Mouse (Mus musculus) MEL (cell line): ENCODE measurements around the gene Vmn1r67.

Experiments used
- CHD1 ChIP-seq: IDR thresholded peaks from 2 replicates; pipeline ENCODE4 v1.6.1; 2012; ENCODE audit warnings: low read depth, mild to moderate bottlenecking, inconsistent platforms, low read length, improper control_type of control experiment
- CTCF ChIP-seq, 3 experiments: IDR thresholded peaks in 2 of 3; conservative IDR thresholded peaks in 1 of 3; 2 replicates each; pipeline ENCODE4 v1.5.1; 2011 to 2012; ENCODE audit warnings: low read length in 3 of 3, low read depth in 2 of 3, mild to moderate bottlenecking in 2 of 3, improper control_type of control experiment in 1 of 3, inconsistent platforms in 1 of 3, mixed read lengths in 1 of 3, moderate library complexity in 1 of 3; ENCODE audit not compliant: control insufficient read depth in 1 of 3, insufficient read depth in 1 of 3, poor library complexity in 1 of 3, severe bottlenecking in 1 of 3
- ELF1 ChIP-seq: IDR thresholded peaks from 2 replicates; pipeline ENCODE4 v1.6.1; 2014; ENCODE audit warnings: low read depth, mild to moderate bottlenecking, inconsistent platforms, low read length, improper control_type of control experiment, moderate library complexity
- EP300 ChIP-seq, 2 experiments: IDR thresholded peaks; 2 replicates each; pipeline ENCODE4 v1.6.1; 2011; ENCODE audit warnings: improper control_type of control experiment in 2 of 2, low read length in 2 of 2, low read depth in 1 of 2, mild to moderate bottlenecking in 1 of 2
- GATA1 ChIP-seq: IDR thresholded peaks from 2 replicates; pipeline ENCODE4 v1.6.1; 2011; ENCODE audit warnings: low read depth, low read length, improper control_type of control experiment
- MYB ChIP-seq: IDR thresholded peaks from 2 replicates; pipeline ENCODE4 v1.6.1; 2011; ENCODE audit warnings: mild to moderate bottlenecking, low read depth, low read length, improper control_type of control experiment
- POLR2A ChIP-seq, 2 experiments: IDR thresholded peaks; 2 replicates each; pipeline ENCODE4 v1.6.1; 2011 to 2012; ENCODE audit warnings: low read length in 2 of 2, mild to moderate bottlenecking in 2 of 2, control low read depth in 1 of 2, improper control_type of control experiment in 1 of 2, low read depth in 1 of 2, moderate library complexity in 1 of 2; ENCODE audit not compliant: control insufficient read depth in 1 of 2, insufficient read depth in 1 of 2, poor library complexity in 1 of 2
- SIN3A ChIP-seq: IDR thresholded peaks from 2 replicates; pipeline ENCODE4 v1.6.1; 2012; ENCODE audit warnings: low read length, improper control_type of control experiment, inconsistent platforms
- SMC3 ChIP-seq: IDR thresholded peaks from 2 replicates; pipeline ENCODE4 v1.6.1; 2011; ENCODE audit warnings: low read depth, low read length, improper control_type of control experiment
- TAL1 ChIP-seq: IDR thresholded peaks from 2 replicates; pipeline ENCODE4 v1.6.1; 2012; ENCODE audit warnings: mild to moderate bottlenecking, inconsistent platforms, low read length, moderate library complexity, mixed read lengths
- TBP ChIP-seq: IDR thresholded peaks from 2 replicates; pipeline ENCODE4 v1.8.0; 2011; ENCODE audit warnings: low read depth, low read length, improper control_type of control experiment
- TCF12 ChIP-seq: IDR thresholded peaks from 2 replicates; pipeline ENCODE4 v1.6.1; 2014; ENCODE audit warnings: low read depth, mild to moderate bottlenecking, inconsistent platforms, low read length, improper control_type of control experiment, moderate library complexity
- USF1 ChIP-seq: IDR thresholded peaks from 2 replicates; pipeline ENCODE4 v1.6.1; 2014; ENCODE audit warnings: low read depth, mild to moderate bottlenecking, inconsistent platforms, low read length, improper control_type of control experiment, moderate library complexity
- ZMIZ1 ChIP-seq: IDR thresholded peaks from 2 replicates; pipeline ENCODE4 v1.6.1; 2012; ENCODE audit warnings: low read depth, mild to moderate bottlenecking, inconsistent platforms, low read length, improper control_type of control experiment, moderate library complexity

DNA sequence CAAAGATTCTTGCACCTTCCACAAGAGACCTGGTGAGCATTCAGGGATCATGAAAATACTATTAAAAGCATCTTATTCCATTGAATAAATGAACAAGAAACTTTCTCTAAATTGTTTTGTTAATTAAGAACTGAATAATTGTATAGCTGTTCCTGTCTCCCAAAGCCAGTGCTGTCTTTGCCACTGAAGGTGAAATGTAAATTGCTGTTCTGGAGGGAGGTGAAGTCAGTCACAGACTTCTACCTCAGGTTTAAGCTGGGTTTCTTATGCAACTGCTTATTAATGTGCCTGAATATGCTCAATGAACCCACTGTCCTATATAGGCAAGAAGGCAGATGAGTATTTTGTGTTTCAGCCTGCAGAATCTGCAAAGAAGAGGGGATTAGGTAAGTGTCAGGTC lies at the start of gene Vmn1r67:
- no peak for TF ChIP-seq GATA1
- TF ChIP-seq CTCF (IDR thresholded peaks at IDR 0.05 in 2 of 3, conservative IDR thresholded peaks at IDR 0.05 in 1 of 3; ENCODE audit: control insufficient read depth in 1 of 3, insufficient read depth in 1 of 3, low read depth in 2 of 3, low read length in 3 of 3, poor library complexity in 1 of 3, severe bottlenecking in 1 of 3) = no peak
- TF ChIP-seq TAL1 = no peak
- no peak for TF ChIP-seq TBP
- no peak for TF ChIP-seq CHD1
- no peak for TF ChIP-seq ZMIZ1
- no peak for TF ChIP-seq TCF12
- no peak for TF ChIP-seq SMC3
- no peak for TF ChIP-seq ELF1
- no peak for TF ChIP-seq POLR2A (IDR thresholded peaks at IDR 0.05; ENCODE audit: control insufficient read depth in 1 of 2, insufficient read depth in 1 of 2, low read depth in 1 of 2, low read length in 2 of 2, poor library complexity in 1 of 2)
- TF ChIP-seq EP300 (IDR thresholded peaks at IDR 0.05; ENCODE audit: low read depth in 1 of 2, low read length in 2 of 2) = no peak
- TF ChIP-seq USF1 = no peak
- TF ChIP-seq SIN3A = no peak
- TF ChIP-seq MYB = no peak
